Mouse (Mus musculus): ENCODE measurements at regions not wholly inside any gene's neighbourhood (a gene's known extent, or its start where the extent isn't known, plus 50 kb on each side); places are given as distances from the start of the nearest gene placed in this dataset.
A peak's percentile ranks its signal among the peaks of the same experiment; 100 is the strongest.

- TF ChIP-seq POLR2A (IDR thresholded peaks at IDR 0.05; ENCODE audit: low read depth, low read length) (no peak), CTCF (conservative IDR thresholded peaks at IDR 0.05; ENCODE audit: insufficient read depth, insufficient read length, low read depth, low read length) (no peak)
- 78% methylated on average over 5 of the region's 5 CpGs for WGBS
- Histone ChIP-seq H3K4me1 (ENCODE audit: control insufficient read depth, insufficient read depth, low read length) (no peaks in the 10 kb centered on the region), H3K27ac (ENCODE audit: insufficient read depth, low read depth, low read length) (no peak overlapping the region), H3K4me3 (ENCODE audit: insufficient read depth, low read depth, low read length) (no peak overlapping the region), H3K36me3 (ENCODE audit: control insufficient read depth, insufficient read depth, low read length) (no peaks in the 10 kb centered on the region), H3K27me3 (replicated peaks; ENCODE audit: control insufficient read depth, insufficient read depth, low read length) (no peaks in the 10 kb centered on the region)
- DNase-seq: no peak
Observed at GRCm38 (mm10) chr14:120741492-120742054, 169.5 kb upstream of the Ipo5 start.

GRCm38 (mm10) chr14:120754011-120754410, 157.0 kb upstream of the Ipo5 start:
- Histone ChIP-seq H3K27me3 (replicated peaks; ENCODE audit: control insufficient read depth, insufficient read depth, low read length) (no peaks in the 10 kb centered on the region), H3K27ac (ENCODE audit: insufficient read depth, low read depth, low read length) (no peak overlapping the region), H3K36me3 (ENCODE audit: control insufficient read depth, insufficient read depth, low read length) (no peaks in the 10 kb centered on the region), H3K4me3 (ENCODE audit: insufficient read depth, low read depth, low read length) (no peak overlapping the region), H3K4me1 (ENCODE audit: control insufficient read depth, insufficient read depth, low read length) (no peaks in the 10 kb centered on the region)
- TF ChIP-seq CTCF (conservative IDR thresholded peaks at IDR 0.05; ENCODE audit: insufficient read depth, insufficient read length, low read depth, low read length) (no peak), POLR2A (IDR thresholded peaks at IDR 0.05; ENCODE audit: low read depth, low read length) (no peak)
- no peak for DNase-seq
- 91% methylated on average over 1 of the region's 1 CpGs for WGBS

GRCm38 (mm10) chr14:120755389-120755788, 155.6 kb upstream of the Ipo5 start:
- Histone ChIP-seq H3K4me1 (ENCODE audit: control insufficient read depth, insufficient read depth, low read length) (no peaks in the 10 kb centered on the region), H3K36me3 (ENCODE audit: control insufficient read depth, insufficient read depth, low read length) (no peaks in the 10 kb centered on the region), H3K27me3 (replicated peaks; ENCODE audit: control insufficient read depth, insufficient read depth, low read length) (no peaks in the 10 kb centered on the region), H3K4me3 (ENCODE audit: insufficient read depth, low read depth, low read length) (no peak overlapping the region), H3K27ac (ENCODE audit: insufficient read depth, low read depth, low read length) (no peak overlapping the region)
- DNase-seq: no peak
- TF ChIP-seq POLR2A (IDR thresholded peaks at IDR 0.05; ENCODE audit: low read depth, low read length): no peak
- no peak for TF ChIP-seq CTCF (conservative IDR thresholded peaks at IDR 0.05; ENCODE audit: insufficient read depth, insufficient read length, low read depth, low read length)
- WGBS: 75% methylated on average over 10 of the region's 10 CpGs

GRCm38 (mm10) chr14:120758200-120758830, 152.7 kb upstream of the Ipo5 start:
- no peaks in the 10 kb centered on the region; the same call in 1 of the 2 replicates for H3K4me1 ChIP-seq (ENCODE audit: control insufficient read depth, insufficient read depth, low read length)
- H3K36me3 ChIP-seq (ENCODE audit: control insufficient read depth, insufficient read depth, low read length): no peaks in the 10 kb centered on the region
- H3K27me3 ChIP-seq (replicated peaks; ENCODE audit: control insufficient read depth, insufficient read depth, low read length): no peaks in the 10 kb centered on the region
- H3K4me3 ChIP-seq (ENCODE audit: insufficient read depth, low read depth, low read length): no peak overlapping the region
- no peak overlapping the region for H3K27ac ChIP-seq (ENCODE audit: insufficient read depth, low read depth, low read length)
- 88% methylated on average over 14 of the region's 14 CpGs for whole genome bisulfite sequencing
- TF ChIP-seq POLR2A (IDR thresholded peaks at IDR 0.05; ENCODE audit: low read depth, low read length) (no peak), CTCF (conservative IDR thresholded peaks at IDR 0.05; ENCODE audit: insufficient read depth, insufficient read length, low read depth, low read length) (no peak)
- no peak for DNase-seq

- 73% methylated on average over 7 of the region's 7 CpGs for WGBS
- Histone ChIP-seq H3K27ac (ENCODE audit: insufficient read depth, low read depth, low read length) (0 out of 2 replicates have a peak overlapping the region, but pooled peaks have one; percentile 24), H3K27me3 (replicated peaks; ENCODE audit: control insufficient read depth, insufficient read depth, low read length) (no peaks in the 10 kb centered on the region), H3K4me1 (ENCODE audit: control insufficient read depth, insufficient read depth, low read length) (no peaks in the 10 kb centered on the region; the same call in 1 of the 2 replicates), H3K4me3 (ENCODE audit: insufficient read depth, low read depth, low read length) (no peak overlapping the region), H3K36me3 (ENCODE audit: control insufficient read depth, insufficient read depth, low read length) (no peaks in the 10 kb centered on the region)
- TF ChIP-seq CTCF (conservative IDR thresholded peaks at IDR 0.05; ENCODE audit: insufficient read depth, insufficient read length, low read depth, low read length) (no peak), POLR2A (IDR thresholded peaks at IDR 0.05; ENCODE audit: low read depth, low read length) (no peak)
- peak; percentile 23 for DNase-seq
Observed at GRCm38 (mm10) chr14:120762168-120762567, 148.9 kb upstream of the Ipo5 start.

- TF ChIP-seq POLR2A (IDR thresholded peaks at IDR 0.05; ENCODE audit: low read depth, low read length) (no peak), CTCF (conservative IDR thresholded peaks at IDR 0.05; ENCODE audit: insufficient read depth, insufficient read length, low read depth, low read length) (no peak)
- H3K27ac ChIP-seq (ENCODE audit: insufficient read depth, low read depth, low read length): peak overlapping the region; percentile 20; the same call in 1 of the 2 replicates
- no peak overlapping the region for H3K4me3 ChIP-seq (ENCODE audit: insufficient read depth, low read depth, low read length)
- DNase-seq: peak; percentile 32
- H3K4me1 ChIP-seq (ENCODE audit: control insufficient read depth, insufficient read depth, low read length): no peaks in the 10 kb centered on the region; the same call in 1 of the 2 replicates
- H3K36me3 ChIP-seq (ENCODE audit: control insufficient read depth, insufficient read depth, low read length): no peaks in the 10 kb centered on the region
- 79% methylated on average over 11 of the region's 11 CpGs for WGBS
- no peaks in the 10 kb centered on the region for H3K27me3 ChIP-seq (replicated peaks; ENCODE audit: control insufficient read depth, insufficient read depth, low read length)
Observed at GRCm38 (mm10) chr14:120762733-120763132, 148.3 kb upstream of the Ipo5 start.

- H3K4me1 ChIP-seq (ENCODE audit: control insufficient read depth, insufficient read depth, low read length): no peaks in the 10 kb centered on the region; the same call in 1 of the 2 replicates
- no peak overlapping the region for H3K27ac ChIP-seq (ENCODE audit: insufficient read depth, low read depth, low read length)
- no peaks in the 10 kb centered on the region for H3K36me3 ChIP-seq (ENCODE audit: control insufficient read depth, insufficient read depth, low read length)
- 87% methylated on average over 5 of the region's 5 CpGs for WGBS
- TF ChIP-seq CTCF (conservative IDR thresholded peaks at IDR 0.05; ENCODE audit: insufficient read depth, insufficient read length, low read depth, low read length): no peak
- no peak for TF ChIP-seq POLR2A (IDR thresholded peaks at IDR 0.05; ENCODE audit: low read depth, low read length)
- H3K27me3 ChIP-seq (replicated peaks; ENCODE audit: control insufficient read depth, insufficient read depth, low read length): no peaks in the 10 kb centered on the region
- DNase-seq: no peak
- no peak overlapping the region for H3K4me3 ChIP-seq (ENCODE audit: insufficient read depth, low read depth, low read length)
Observed at GRCm38 (mm10) chr14:120763796-120764195, 147.2 kb upstream of the Ipo5 start.

Measured in kidney, adult 2 months (tissue).